Mouse (Mus musculus) liver, embryonic 14.5 days (tissue): ENCODE measurements around the gene Crkl.

Experiments
- CTCF ChIP-seq: IDR thresholded peaks from 2 replicates; pipeline ENCODE4 v1.5.1; 2016; ENCODE audit warnings: antibody characterized with exemption, low read depth, control low read depth
- EP300 ChIP-seq: IDR thresholded peaks from 2 replicates; pipeline ENCODE4 v1.6.1; 2016; ENCODE audit warnings: antibody characterized with exemption, low read depth

GRCm38 (mm10) chr16:17532676-17533329, 81.0 kb downstream of the Crkl start:
- TF ChIP-seq EP300 (no peak), CTCF (no peak)
